Mouse (Mus musculus) liver, embryonic 14.5 days (tissue): ENCODE data around the gene Gadl1. TPM values are rescaled to one million over a fixed set of nuclear protein-coding genes. Genes with fewer than 3 reads are reported as not detected.

Experiments used
- ATAC-seq: fragments of 200-750 bp; cut with Nextera tagmentation; 2 replicates; pipeline ENCODE4 v1.8.0; 2017; ENCODE audit warnings: moderate number of reproducible peaks, mild to moderate bottlenecking, moderate library complexity; ENCODE audit not compliant: insufficient read depth
- DNase-seq, 3 experiments: peaks; one replicate each; pipeline ENCODE4 v3.0.0-alpha.2; 2012 to 2013; ENCODE audit warnings: low read depth in 3 of 3, low spot score in 3 of 3
- H3K27ac ChIP-seq: fragments of 300-500 bp; sonication (generic); 2 replicates; pipeline ENCODE4 v1.5.1; 2014; ENCODE audit warnings: moderate library complexity, mild to moderate bottlenecking, control low read depth, inconsistent platforms
- H3K27me3 ChIP-seq: fragments of 300-500 bp; sonication (generic); 2 replicates; pipeline ENCODE4 v1.6.1; 2014; ENCODE audit warnings: mild to moderate bottlenecking, low read length, moderate library complexity; ENCODE audit not compliant: control insufficient read depth, insufficient read depth
- H3K36me3 ChIP-seq: fragments of 300-500 bp; sonication (generic); replicated peaks from 2 replicates; pipeline ENCODE4 v1.6.1; 2014; ENCODE audit warnings: low read depth; ENCODE audit not compliant: control insufficient read depth, insufficient read depth
- H3K4me1 ChIP-seq, 2 experiments: fragments of 200-500 bp in 1 of 2; fragments of 300-500 bp in 1 of 2; sonication (generic) in 1 of 2; replicated peaks; 2 replicates each; pipeline ENCODE4 v1.6.1; 2012 to 2014; ENCODE audit warnings: antibody characterized with exemption in 1 of 2, inconsistent platforms in 1 of 2, low read length in 1 of 2; ENCODE audit not compliant: control insufficient read depth in 2 of 2, insufficient read depth in 2 of 2
- H3K4me2 ChIP-seq: fragments of 300-500 bp; sonication (generic); 2 replicates; pipeline ENCODE4 v1.6.1; 2014; ENCODE audit warnings: low read depth, mild to moderate bottlenecking, control low read depth, moderate library complexity
- H3K4me3 ChIP-seq, 2 experiments: fragments of 200-500 bp in 1 of 2; fragments of 300-500 bp in 1 of 2; sonication (generic) in 1 of 2; 2 replicates each; pipeline ENCODE4 v1.5.1; 2012 to 2014; ENCODE audit warnings: low read depth in 2 of 2, low read length in 2 of 2, mild to moderate bottlenecking in 2 of 2, control low read depth in 1 of 2, inconsistent platforms in 1 of 2, moderate library complexity in 1 of 2; ENCODE audit not compliant: insufficient read depth in 1 of 2
- H3K9ac ChIP-seq: fragments of 300-500 bp; sonication (generic); replicated peaks from 2 replicates; pipeline ENCODE4 v1.6.1; 2014; ENCODE audit warnings: mild to moderate bottlenecking, control low read depth, moderate library complexity
- H3K9me3 ChIP-seq: fragments of 300-500 bp; sonication (generic); 2 replicates; pipeline ENCODE4 v1.6.1; 2016; ENCODE audit warnings: low read length, mixed read lengths; ENCODE audit not compliant: control insufficient read depth
- CTCF ChIP-seq: IDR thresholded peaks from 2 replicates; pipeline ENCODE4 v1.5.1; 2016; ENCODE audit warnings: antibody characterized with exemption, low read depth, control low read depth
- EP300 ChIP-seq: IDR thresholded peaks from 2 replicates; pipeline ENCODE4 v1.6.1; 2016; ENCODE audit warnings: antibody characterized with exemption, low read depth
- WGBS: fragments of 180-500 bp; shearing (Covaris S2); extraction: QIAGEN DNeasy Blood & Tissue Kit; methylation state at CpG from one replicate; pipeline ENCODE4 v1.1.7; 2014; ENCODE audit not compliant: insufficient replicate concordance; 5-methylcytosine and 5-hydroxymethylcytosine counted together
- polyA plus RNA-seq, 2 experiments: library from polyadenylated mRNA; depleted of rRNA in 1 of 2; stranded (reverse) in 1 of 2; unstranded in 1 of 2; fragments of >200 nt; fragmentation: Nextera tagmentation in 1 of 2; extraction: Ambion mirVana in 1 of 2; gene quantifications; 2 replicates each; pipeline versions ENCODE4 v1.2.1 to v1.2.3; 2012 to 2014

The Gadl1 gene
- polyA plus RNA-seq, 2 experiments: 0.23 TPM; not detected in 1

GRCm38 (mm10) chr9:116076946-116077345 is 167.7 kb downstream of the Gadl1 start:
- H3K4me1 ChIP-seq: no peaks in the 10 kb centered on the region
- no peak overlapping the region for H3K4me2 ChIP-seq
- no peak overlapping the region for H3K4me3 ChIP-seq
- ATAC-seq (no peak), DNase-seq (no peak)
- 40% methylated on average over 2 of the region's 2 CpGs for WGBS
- TF ChIP-seq EP300 (no peak), CTCF (no peak)
- no peak overlapping the region for H3K9ac ChIP-seq
- H3K36me3 ChIP-seq: no peaks in the 10 kb centered on the region
- H3K27ac ChIP-seq: no peak overlapping the region
- H3K27me3 ChIP-seq: no peaks in the 10 kb centered on the region
- no peaks in the 10 kb centered on the region for H3K9me3 ChIP-seq

- no peak for DNase-seq
- no peak overlapping the region for H3K4me3 ChIP-seq
- no peak for ATAC-seq
- no peaks in the 10 kb centered on the region for H3K36me3 ChIP-seq
- WGBS: 40% methylated on average over 2 of the region's 2 CpGs
- TF ChIP-seq EP300 (no peak), CTCF (no peak)
- H3K27ac ChIP-seq: no peak overlapping the region
- no peak overlapping the region for H3K4me2 ChIP-seq
- H3K27me3 ChIP-seq: no peaks in the 10 kb centered on the region
- H3K9ac ChIP-seq: no peak overlapping the region
- no peaks in the 10 kb centered on the region for H3K4me1 ChIP-seq
- no peaks in the 10 kb centered on the region for H3K9me3 ChIP-seq
These were observed 168.2 kb downstream of the Gadl1 start for GRCm38 (mm10) chr9:116077419-116077818.

GRCm38 (mm10) chr9:116081781-116082180 is 172.5 kb downstream of the Gadl1 start:
- H3K36me3 ChIP-seq: no peaks in the 10 kb centered on the region
- H3K27ac ChIP-seq: no peak overlapping the region
- no peaks in the 10 kb centered on the region for H3K9me3 ChIP-seq
- peaks cover 0 to 9% of the 10 kb centered on the region in 2 experiments; a peak in 2 of 4 replicates for H3K4me1 ChIP-seq
- no peaks in the 10 kb centered on the region for H3K27me3 ChIP-seq
- ATAC-seq (no peak), DNase-seq (no peak)
- H3K4me2 ChIP-seq: no peak overlapping the region
- WGBS: 60% methylated on average over 4 of the region's 4 CpGs
- H3K4me3 ChIP-seq: no peak overlapping the region
- TF ChIP-seq EP300: no peak
- no peak for TF ChIP-seq CTCF
- H3K9ac ChIP-seq: no peak overlapping the region

GRCm38 (mm10) chr9:116083300-116083699 is 174.0 kb downstream of the Gadl1 start:
- no peaks in the 10 kb centered on the region for H3K9me3 ChIP-seq

GRCm38 (mm10) chr9:116083726-116084323 is 174.6 kb downstream of the Gadl1 start:
- Histone ChIP-seq H3K4me3 (no peak overlapping the region), H3K9me3 (no peaks in the 10 kb centered on the region), H3K4me2 (no peak overlapping the region), H3K27me3 (no peaks in the 10 kb centered on the region), H3K9ac (no peak overlapping the region), H3K4me1 (peaks cover 0 to 9% of the 10 kb centered on the region in 2 experiments; a peak in 2 of 4 replicates), H3K27ac (no peak overlapping the region), H3K36me3 (no peaks in the 10 kb centered on the region)
- ATAC-seq (no peak; the same call in 1 of the 2 replicates), DNase-seq (no peak)
- no peak for TF ChIP-seq CTCF
- TF ChIP-seq EP300: no peak
- 46% methylated on average over 8 of the region's 8 CpGs for WGBS

More at GRCm38 (mm10) chr9:116083300-116083699, 174.0 kb downstream of the Gadl1 start:
- Histone ChIP-seq H3K9ac (no peak overlapping the region), H3K4me3 (no peak overlapping the region), H3K27ac (no peak overlapping the region), H3K4me1 (peaks cover 0 to 9% of the 10 kb centered on the region in 2 experiments; a peak in 2 of 4 replicates), H3K36me3 (no peaks in the 10 kb centered on the region), H3K27me3 (no peaks in the 10 kb centered on the region), H3K4me2 (no peak overlapping the region)
- no peak for TF ChIP-seq EP300
- no peak for TF ChIP-seq CTCF
- 72% methylated on average over 5 of the region's 5 CpGs for WGBS
- DNase-seq: no peak
- no peak for ATAC-seq
